Mouse (Mus musculus) stomach, postnatal 0 days (tissue): ENCODE measurements around the gene Cntd1.

Source experiments
- CTCF ChIP-seq: IDR thresholded peaks from 2 replicates; pipeline ENCODE4 v1.5.1; 2016; ENCODE audit warnings: antibody characterized with exemption, low read depth, mild to moderate bottlenecking, moderate library complexity
- EP300 ChIP-seq: optimal IDR thresholded peaks from 2 replicates; pipeline ENCODE3; 2016; ENCODE audit warnings: antibody characterized with exemption

DNA sequence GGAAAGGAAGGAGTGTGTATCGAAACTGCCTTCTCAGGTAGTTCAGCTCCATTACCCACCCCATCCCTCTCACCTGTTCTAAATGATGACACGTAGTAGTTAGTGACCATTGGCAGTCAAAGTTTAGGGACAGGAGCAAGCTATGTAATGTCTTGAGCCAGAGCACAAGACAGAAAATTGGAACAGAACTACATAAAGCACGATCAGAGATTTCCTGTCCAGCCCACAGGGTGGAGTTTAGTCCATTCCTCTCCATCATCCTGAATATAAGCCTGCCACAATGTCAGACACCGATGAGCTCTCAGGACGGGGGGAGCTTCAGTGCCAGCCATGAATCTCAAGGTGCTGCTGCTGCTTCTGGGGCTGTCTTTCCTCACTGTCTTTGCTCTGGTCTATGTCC, 46.0 kb downstream of the Cntd1 start, which contains the start of gene Aoc2:
- TF ChIP-seq EP300, result no peak
- no peak for TF ChIP-seq CTCF
